Mouse (Mus musculus): ENCODE data around the gene Kif23. TPM values are rescaled to one million over a fixed set of nuclear protein-coding genes. Genes with fewer than 3 reads are reported as not detected.
A peak's percentile ranks its signal among the peaks of the same experiment; 100 is the strongest.

The Kif23 gene
- polyA plus RNA-seq, 1 experiment: 1.4 TPM

- DNase-seq: no peak
- H3K27me3 ChIP-seq (replicated peaks; ENCODE audit: control insufficient read depth, insufficient read depth, low read length): no peaks in the 10 kb centered on the region
- TF ChIP-seq POLR2A (IDR thresholded peaks at IDR 0.05; ENCODE audit: low read depth, low read length) (no peak), CTCF (conservative IDR thresholded peaks at IDR 0.05; ENCODE audit: insufficient read depth, insufficient read length, low read depth, low read length) (no peak)
- 70% methylated on average over 20 of the region's 20 CpGs for WGBS
- no peak overlapping the region for H3K4me3 ChIP-seq (ENCODE audit: insufficient read depth, low read depth, low read length)
- H3K4me1 ChIP-seq (ENCODE audit: control insufficient read depth, insufficient read depth, low read length): peaks cover 4% of the 10 kb centered on the region; the same call in 1 of the 2 replicates
- H3K27ac ChIP-seq (ENCODE audit: insufficient read depth, low read depth, low read length): no peak overlapping the region
- H3K36me3 ChIP-seq (ENCODE audit: control insufficient read depth, insufficient read depth, low read length): peaks cover 3% of the 10 kb centered on the region
These were observed 35.9 kb downstream of the Kif23 start for GRCm38 (mm10) chr9:61910526-61911256.

- no peaks in the 10 kb centered on the region for H3K27me3 ChIP-seq (replicated peaks; ENCODE audit: control insufficient read depth, insufficient read depth, low read length)
- 84% methylated on average over 1 of the region's 1 CpGs for WGBS
- H3K4me1 ChIP-seq (ENCODE audit: control insufficient read depth, insufficient read depth, low read length): peaks cover 4% of the 10 kb centered on the region; the same call in 1 of the 2 replicates
- H3K4me3 ChIP-seq (ENCODE audit: insufficient read depth, low read depth, low read length): no peak overlapping the region
- H3K27ac ChIP-seq (ENCODE audit: insufficient read depth, low read depth, low read length): no peak overlapping the region
- DNase-seq: no peak
- TF ChIP-seq CTCF (conservative IDR thresholded peaks at IDR 0.05; ENCODE audit: insufficient read depth, insufficient read length, low read depth, low read length) (no peak), POLR2A (IDR thresholded peaks at IDR 0.05; ENCODE audit: low read depth, low read length) (no peak)
- H3K36me3 ChIP-seq (ENCODE audit: control insufficient read depth, insufficient read depth, low read length): peaks cover 3% of the 10 kb centered on the region
These were observed 36.9 kb downstream of the Kif23 start for GRCm38 (mm10) chr9:61909633-61910032.

- peaks cover 4% of the 10 kb centered on the region; the same call in 1 of the 2 replicates for H3K4me1 ChIP-seq (ENCODE audit: control insufficient read depth, insufficient read depth, low read length)
- no peak for TF ChIP-seq CTCF (conservative IDR thresholded peaks at IDR 0.05; ENCODE audit: insufficient read depth, insufficient read length, low read depth, low read length)
- TF ChIP-seq POLR2A (IDR thresholded peaks at IDR 0.05; ENCODE audit: low read depth, low read length): no peak
- no peak overlapping the region for H3K4me3 ChIP-seq (ENCODE audit: insufficient read depth, low read depth, low read length)
- peaks cover 3% of the 10 kb centered on the region for H3K36me3 ChIP-seq (ENCODE audit: control insufficient read depth, insufficient read depth, low read length)
- 74% methylated on average over 11 of the region's 11 CpGs for WGBS
- no peaks in the 10 kb centered on the region for H3K27me3 ChIP-seq (replicated peaks; ENCODE audit: control insufficient read depth, insufficient read depth, low read length)
- DNase-seq: no peak
- no peak overlapping the region for H3K27ac ChIP-seq (ENCODE audit: insufficient read depth, low read depth, low read length)
These were observed 37.7 kb downstream of the Kif23 start for GRCm38 (mm10) chr9:61908832-61909407.

GRCm38 (mm10) chr9:61908341-61908740, 38.2 kb downstream of the Kif23 start:
- peaks cover 3% of the 10 kb centered on the region for H3K36me3 ChIP-seq (ENCODE audit: control insufficient read depth, insufficient read depth, low read length)
- no peak overlapping the region for H3K27ac ChIP-seq (ENCODE audit: insufficient read depth, low read depth, low read length)
- no peak for TF ChIP-seq CTCF (conservative IDR thresholded peaks at IDR 0.05; ENCODE audit: insufficient read depth, insufficient read length, low read depth, low read length)
- no peak for TF ChIP-seq POLR2A (IDR thresholded peaks at IDR 0.05; ENCODE audit: low read depth, low read length)
- 71% methylated on average over 3 of the region's 3 CpGs for WGBS
- H3K4me3 ChIP-seq (ENCODE audit: insufficient read depth, low read depth, low read length): no peak overlapping the region
- no peaks in the 10 kb centered on the region for H3K27me3 ChIP-seq (replicated peaks; ENCODE audit: control insufficient read depth, insufficient read depth, low read length)
- no peaks in the 10 kb centered on the region for H3K4me1 ChIP-seq (ENCODE audit: control insufficient read depth, insufficient read depth, low read length)
- no peak for DNase-seq

GRCm38 (mm10) chr9:61907621-61908295, 38.8 kb downstream of the Kif23 start:
- H3K27ac ChIP-seq (ENCODE audit: insufficient read depth, low read depth, low read length): no peak overlapping the region
- peaks cover 3% of the 10 kb centered on the region for H3K36me3 ChIP-seq (ENCODE audit: control insufficient read depth, insufficient read depth, low read length)
- WGBS: 79% methylated on average over 4 of the region's 4 CpGs

GRCm38 (mm10) chr9:61906912-61907311, 39.7 kb downstream of the Kif23 start:
- Histone ChIP-seq H3K27me3 (replicated peaks; ENCODE audit: control insufficient read depth, insufficient read depth, low read length) (no peaks in the 10 kb centered on the region), H3K4me3 (ENCODE audit: insufficient read depth, low read depth, low read length) (no peak overlapping the region), H3K4me1 (ENCODE audit: control insufficient read depth, insufficient read depth, low read length) (no peaks in the 10 kb centered on the region), H3K36me3 (ENCODE audit: control insufficient read depth, insufficient read depth, low read length) (no peaks in the 10 kb centered on the region; the same call in 1 of the 2 replicates), H3K27ac (ENCODE audit: insufficient read depth, low read depth, low read length) (no peak overlapping the region)
- WGBS: 56% methylated on average over 10 of the region's 10 CpGs
- DNase-seq: peak; percentile 32
- TF ChIP-seq CTCF (conservative IDR thresholded peaks at IDR 0.05; ENCODE audit: insufficient read depth, insufficient read length, low read depth, low read length): peak; percentile 73
- no peak for TF ChIP-seq POLR2A (IDR thresholded peaks at IDR 0.05; ENCODE audit: low read depth, low read length)

More at GRCm38 (mm10) chr9:61907621-61908295, 38.8 kb downstream of the Kif23 start:
- no peaks in the 10 kb centered on the region for H3K4me1 ChIP-seq (ENCODE audit: control insufficient read depth, insufficient read depth, low read length)
- TF ChIP-seq CTCF (conservative IDR thresholded peaks at IDR 0.05; ENCODE audit: insufficient read depth, insufficient read length, low read depth, low read length) (no peak), POLR2A (IDR thresholded peaks at IDR 0.05; ENCODE audit: low read depth, low read length) (no peak)
- H3K27me3 ChIP-seq (replicated peaks; ENCODE audit: control insufficient read depth, insufficient read depth, low read length): no peaks in the 10 kb centered on the region
- H3K4me3 ChIP-seq (ENCODE audit: insufficient read depth, low read depth, low read length): no peak overlapping the region
- DNase-seq: no peak

- Histone ChIP-seq H3K27me3 (replicated peaks; ENCODE audit: control insufficient read depth, insufficient read depth, low read length) (no peaks in the 10 kb centered on the region), H3K4me1 (ENCODE audit: control insufficient read depth, insufficient read depth, low read length) (no peaks in the 10 kb centered on the region), H3K36me3 (ENCODE audit: control insufficient read depth, insufficient read depth, low read length) (no peaks in the 10 kb centered on the region), H3K27ac (ENCODE audit: insufficient read depth, low read depth, low read length) (no peak overlapping the region), H3K4me3 (ENCODE audit: insufficient read depth, low read depth, low read length) (no peak overlapping the region)
- DNase-seq: no peak
- TF ChIP-seq POLR2A (IDR thresholded peaks at IDR 0.05; ENCODE audit: low read depth, low read length) (no peak), CTCF (conservative IDR thresholded peaks at IDR 0.05; ENCODE audit: insufficient read depth, insufficient read length, low read depth, low read length) (no peak)
- WGBS: 64% methylated on average over 5 of the region's 5 CpGs
These were observed 41.0 kb downstream of the Kif23 start for GRCm38 (mm10) chr9:61905576-61905975.
